Mouse (Mus musculus): ENCODE data around the gene Myo15.

DNA sequence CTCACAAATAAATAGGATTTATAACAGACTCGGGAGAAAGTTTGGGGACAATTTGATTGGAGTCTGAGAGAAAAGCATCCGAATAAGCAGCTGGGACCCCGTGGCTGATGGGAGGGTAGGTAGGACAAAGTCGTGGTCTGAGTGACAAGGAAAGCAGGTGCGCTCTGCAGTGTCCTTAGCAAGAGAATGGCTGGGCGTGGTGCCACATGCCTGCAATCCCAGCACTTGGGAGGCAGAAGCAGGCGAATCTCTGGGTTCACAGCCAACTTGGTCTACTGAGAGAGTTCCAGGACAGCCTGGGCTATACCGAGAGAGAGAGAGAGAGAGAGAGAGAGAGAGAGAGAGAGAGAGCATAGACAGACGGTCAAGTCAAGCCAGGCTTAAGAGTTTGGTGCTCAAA is 1.6 kb downstream of the Myo15 start:
- TF ChIP-seq MAZ (IDR thresholded peaks at IDR 0.05; ENCODE audit: low read depth, low read length) (no peak), SIN3A (IDR thresholded peaks at IDR 0.05; ENCODE audit: low read length) (no peak), CTCF (IDR thresholded peaks at IDR 0.05 in 2 of 3, conservative IDR thresholded peaks at IDR 0.05 in 1 of 3; ENCODE audit: control insufficient read depth in 1 of 3, insufficient read depth in 1 of 3, low read depth in 2 of 3, low read length in 3 of 3, poor library complexity in 1 of 3, severe bottlenecking in 1 of 3) (no peak), RCOR1 (IDR thresholded peaks at IDR 0.05; ENCODE audit: low read depth, low read length) (no peak), POLR2AphosphoS5 (IDR thresholded peaks at IDR 0.05; ENCODE audit: borderline replicate concordance, low read depth, low read length) (no peak), ZMIZ1 (IDR thresholded peaks at IDR 0.05; ENCODE audit: low read depth, low read length) (no peak), TAL1 (IDR thresholded peaks at IDR 0.05; ENCODE audit: low read length) (no peak), GATA1 (IDR thresholded peaks at IDR 0.05; ENCODE audit: low read depth, low read length) (no peak), EP300 (IDR thresholded peaks at IDR 0.05; ENCODE audit: low read depth in 1 of 2, low read length in 2 of 2) (no peak)
